Mouse (Mus musculus) lung, adult 2 months (tissue): Measurements from ENCODE around the gene Acrbp. TPM values are rescaled to one million over a fixed set of nuclear protein-coding genes. Genes with fewer than 3 reads are reported as not detected.
A peak's percentile ranks its signal among the peaks of the same experiment; 100 is the strongest.
"Not testable (repeated sequence)": the region's sequence is repeated elsewhere in the genome, so short reads cannot be mapped to it uniquely, and the experiment has no call there.

Source experiments
- DNase-seq: peaks from one replicate; pipeline ENCODE4 v3.0.0; 2022
- H3K4me1 ChIP-seq: fragments of 200-500 bp; 2 replicates; pipeline ENCODE4 v1.6.1; 2011; ENCODE audit warnings: low read length; ENCODE audit not compliant: control insufficient read depth, insufficient read depth
- H3K4me3 ChIP-seq: fragments of 200-500 bp; replicated peaks from 2 replicates; pipeline ENCODE3; 2011; ENCODE audit warnings: low read depth, mild to moderate bottlenecking, control low read depth, low read length; ENCODE audit errors: extremely low read depth
- CTCF ChIP-seq: fragments of 200-500 bp; IDR thresholded peaks from 2 replicates; pipeline ENCODE4 v1.5.1; 2011; ENCODE audit warnings: mild to moderate bottlenecking, low read length, control low read depth; ENCODE audit not compliant: insufficient read depth
- POLR2A ChIP-seq: fragments of 200-500 bp; IDR thresholded peaks from 2 replicates; pipeline ENCODE4 v1.6.1; 2011; ENCODE audit warnings: low read depth, mild to moderate bottlenecking, control low read depth, low read length, borderline replicate concordance; ENCODE audit errors: extremely low read depth
- WGBS: fragments of 180-500 bp; shearing (Covaris S2); methylation state at CpG from one replicate; pipeline ENCODE4 v1.1.7; 2018; 5-methylcytosine and 5-hydroxymethylcytosine counted together
- polyA plus RNA-seq: library from polyadenylated mRNA; depleted of rRNA; stranded (reverse); fragments of >200 nt; gene quantifications from 2 replicates; pipeline ENCODE4 v1.2.3, GENCODE M21; 2012

Acrbp gene
- polyA plus RNA-seq, 1 experiment, result 23.7 TPM

GRCm38 (mm10) chr6:125039131-125039530 lies 10.4 kb upstream of the Acrbp start:
- Histone ChIP-seq H3K4me3 (peak overlapping the region; percentile 58), H3K4me1 (peaks cover 4% of the 10 kb centered on the region; the same call in 1 of the 2 replicates)
- TF ChIP-seq POLR2A, result no peak
- no peak for TF ChIP-seq CTCF
- 6% methylated on average over 8 of the region's 8 CpGs for WGBS
- peak; percentile 26 for DNase-seq

- Histone ChIP-seq H3K4me3 (peak within 1 kb of the TSS; percentile 96), H3K4me1 (peaks cover 4% of the 10 kb centered on the region; the same call in 1 of the 2 replicates)
- TF ChIP-seq POLR2A (0 out of 2 replicates have a peak, but pooled peaks have one; percentile 12), CTCF (no peak)
- peak; percentile 87 for DNase-seq
- under 1% methylated on average over 26 of the region's 26 CpGs for WGBS
Measured at GRCm38 (mm10) chr6:125039533-125040153, 9.8 kb upstream of the Acrbp start, which contains the start of gene Ing4. Gene Ing4, plus strand, starts transcription at chr6:125039760.

GRCm38 (mm10) chr6:125040221-125040620 lies 9.3 kb upstream of the Acrbp start:
- WGBS, result 11% methylated on average over 7 of the region's 7 CpGs
- Histone ChIP-seq H3K4me3 (peak overlapping the region; percentile 96), H3K4me1 (peaks cover 4% of the 10 kb centered on the region; the same call in 1 of the 2 replicates)
- no peak for TF ChIP-seq CTCF
- TF ChIP-seq POLR2A, result no peak
- no peak for DNase-seq

GRCm38 (mm10) chr6:125041047-125041446 lies 8.4 kb upstream of the Acrbp start:
- WGBS, result 49% methylated on average over 7 of the region's 7 CpGs
- no peak overlapping the region for H3K4me3 ChIP-seq
- TF ChIP-seq CTCF (no peak), POLR2A (no peak)
- H3K4me1 ChIP-seq, result peaks cover 4% of the 10 kb centered on the region; the same call in 1 of the 2 replicates
- DNase-seq, result no peak

GRCm38 (mm10) chr6:125042081-125042480 lies 7.4 kb upstream of the Acrbp start:
- DNase-seq, result no peak
- TF ChIP-seq POLR2A, result no peak
- TF ChIP-seq CTCF, result no peak
- 84% methylated on average over 7 of the region's 7 CpGs for WGBS

GRCm38 (mm10) chr6:125046691-125047090 lies 2.8 kb upstream of the Acrbp start:
- H3K4me1 ChIP-seq, result no peaks in the 10 kb centered on the region
- TF ChIP-seq POLR2A (no peak), CTCF (peak; percentile 90)
- WGBS, result 25% methylated on average over 5 of the region's 5 CpGs
- no peak overlapping the region for H3K4me3 ChIP-seq
- peak; percentile 69 for DNase-seq

More at GRCm38 (mm10) chr6:125042081-125042480, 7.4 kb upstream of the Acrbp start:
- H3K4me3 ChIP-seq, result no peak overlapping the region
- peaks cover 4% of the 10 kb centered on the region; the same call in 1 of the 2 replicates for H3K4me1 ChIP-seq

- 59% methylated on average over 5 of the region's 5 CpGs for WGBS
- Histone ChIP-seq H3K4me1 (no peaks in the 10 kb centered on the region), H3K4me3 (no peak overlapping the region)
- no peak for DNase-seq
- peak; percentile 46 for TF ChIP-seq CTCF
- no peak for TF ChIP-seq POLR2A
Measured at GRCm38 (mm10) chr6:125051237-125051636, 1.7 kb downstream of the Acrbp start.

GRCm38 (mm10) chr6:125061493-125061892 lies 12.0 kb downstream of the Acrbp start:
- TF ChIP-seq CTCF (no peak), POLR2A (no peak)
- Histone ChIP-seq H3K4me3 (no peak overlapping the region), H3K4me1 (no peaks in the 10 kb centered on the region)
- no peak for DNase-seq
- 43% methylated on average over 6 of the region's 6 CpGs for WGBS

- Histone ChIP-seq H3K4me1 (no peaks in the 10 kb centered on the region), H3K4me3 (no peak overlapping the region)
- WGBS, result 82% methylated on average over 5 of the region's 5 CpGs
- TF ChIP-seq CTCF, result no peak
- TF ChIP-seq POLR2A, result no peak
- DNase-seq, result no peak
Measured at GRCm38 (mm10) chr6:125062511-125062910, 13.0 kb downstream of the Acrbp start.

GRCm38 (mm10) chr6:125063906-125064305 lies 14.4 kb downstream of the Acrbp start:
- no peaks in the 10 kb centered on the region for H3K4me1 ChIP-seq
- WGBS, result 78% methylated on average over 6 of the region's 6 CpGs
- no peak overlapping the region for H3K4me3 ChIP-seq
- DNase-seq, result no peak
- TF ChIP-seq CTCF (no peak), POLR2A (no peak)

- H3K4me3 ChIP-seq, H3K4me1 ChIP-seq, DNase-seq: not testable (repeated sequence)
- WGBS, result 40% methylated on average over 1 of the region's 1 CpGs
Measured at GRCm38 (mm10) chr6:125065223-125065622, 15.7 kb downstream of the Acrbp start.
